Mouse (Mus musculus) kidney, adult 2 months (tissue): ENCODE data around the gene Bace1.

Source experiments
- CTCF ChIP-seq: fragments of 200-500 bp; conservative IDR thresholded peaks from 2 replicates; pipeline ENCODE4 v1.5.1; 2011; ENCODE audit warnings: low read depth, mild to moderate bottlenecking, control low read depth, low read length, moderate library complexity, mixed read lengths; ENCODE audit not compliant: insufficient read depth, insufficient read length
- POLR2A ChIP-seq: fragments of 200-500 bp; IDR thresholded peaks from one replicate; pipeline ENCODE4 v1.6.1; 2011; ENCODE audit warnings: low read depth, low read length, control low read depth

GRCm38 (mm10) chr9:45791456-45792142, 46.8 kb upstream of the Bace1 start:
- TF ChIP-seq POLR2A, result no peak
- no peak for TF ChIP-seq CTCF
